Comparison of ENCODE assay signal across 9 mouse cellular contexts in the genomic region with DNA sequence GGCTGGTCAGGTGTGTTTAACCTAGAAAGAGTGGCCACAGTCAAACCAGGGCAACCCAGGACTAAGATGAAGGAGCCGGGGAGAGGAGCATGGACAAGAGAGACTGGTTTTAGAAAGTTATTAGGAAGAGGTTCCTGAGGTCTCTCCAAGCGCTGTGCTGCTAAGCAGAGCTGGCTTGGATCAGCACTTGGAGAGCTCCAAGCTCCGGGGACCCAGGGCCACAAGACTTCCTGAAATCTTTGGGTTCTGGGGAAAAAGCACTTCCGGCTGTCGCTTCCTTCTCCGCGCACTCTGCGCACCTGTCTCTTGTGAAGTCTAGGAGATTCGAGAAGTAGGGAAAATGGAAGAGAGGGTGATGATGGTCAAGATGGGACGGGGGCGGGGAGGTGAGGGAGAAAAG. TPM values are rescaled to one million over a fixed set of nuclear protein-coding genes. Genes with fewer than 3 reads are reported as not detected.
DNase-seq lines count a peak whose midpoint lies in the region; ATAC-seq and TF ChIP-seq lines count a peak whose summit lies in the region.
"Had no signal": no experiment of that assay in that cellular context is flagged by ENCODE, and none has a peak within 500 bp of the region (broad histone marks: within the 10 kb centered on the region; RNA-seq: fewer than 3 reads in every experiment).

No protein-coding gene starts in this region.

- no peak for TF ChIP-seq POLR2A in MEL (IDR thresholded peaks at IDR 0.05; ENCODE audit: control insufficient read depth in 1 of 2, insufficient read depth in 1 of 2, low read depth in 1 of 2, low read length in 2 of 2, poor library complexity in 1 of 2)

- no peak overlapping the region for H3K27ac ChIP-seq in heart, embryonic 14.5 days (replicated peaks in 1 of 2; ENCODE audit: control insufficient read depth in 1 of 2, insufficient read depth in 1 of 2, low read depth in 2 of 2, low read length in 2 of 2)
- H3K27ac ChIP-seq in MEL (ENCODE audit: control insufficient read depth, low read depth, low read length), result no peak overlapping the region
- H3K27ac ChIP-seq in forebrain, postnatal 0 days (ENCODE audit: low read depth, low read length), result peak overlapping the region; percentile 95; the same call in 1 of the 2 replicates
- no peak overlapping the region for H3K27ac ChIP-seq in midbrain, embryonic 11.5 days (ENCODE audit: low read depth, low read length)
- H3K27ac ChIP-seq: macrophage had no signal

- H3K27me3 ChIP-seq in heart, embryonic 14.5 days (ENCODE audit: control insufficient read depth, insufficient read depth, low read length), result peaks cover 27% of the 10 kb centered on the region
- no peaks in the 10 kb centered on the region for H3K27me3 ChIP-seq in MEL (ENCODE audit: control insufficient read depth in 1 of 2, insufficient read depth in 2 of 2, low read length in 2 of 2)
- no peaks in the 10 kb centered on the region for H3K27me3 ChIP-seq in forebrain, postnatal 0 days (ENCODE audit: insufficient read depth, low read length)
- H3K27me3 ChIP-seq in midbrain, embryonic 11.5 days (ENCODE audit: control insufficient read depth, insufficient read depth, low read length), result no peaks in the 10 kb centered on the region

- peaks cover 6 to 12% of the 10 kb centered on the region in 2 experiments for H3K4me1 ChIP-seq in heart, embryonic 14.5 days (ENCODE audit: control insufficient read depth in 2 of 2, insufficient read depth in 2 of 2, low read length in 2 of 2)
- H3K4me1 ChIP-seq in MEL (ENCODE audit: control insufficient read depth in 1 of 2, insufficient read depth in 2 of 2, low read length in 2 of 2), result peaks cover 6 to 42% of the 10 kb centered on the region in 2 experiments; a peak in 3 of 4 replicates
- peaks cover 30% of the 10 kb centered on the region for H3K4me1 ChIP-seq in forebrain, postnatal 0 days (ENCODE audit: insufficient read depth)
- H3K4me1 ChIP-seq in midbrain, embryonic 11.5 days (ENCODE audit: control insufficient read depth, insufficient read depth, low read length), result peaks cover 54% of the 10 kb centered on the region

- no peak for DNase-seq in heart, postnatal 25 days (ENCODE audit: low spot score)
- DNase-seq in MEL (ENCODE audit: low read depth, low spot score), result peak; percentile 45
- no peak for DNase-seq in forebrain, postnatal 0 days
- DNase-seq in midbrain, embryonic 11.5 days (ENCODE audit: low spot score, missing footprints), result no peak
- no peak for DNase-seq in c-Kit-positive CD71-positive TER-119-positive erythroid progenitor cells, embryonic 14.5 days (ENCODE audit: low spot score)
- no peak for DNase-seq in cerebellum, adult 18-20 months
- DNase-seq in cerebellum, postnatal 25 days, result no peak

- no peak for ATAC-seq in heart, embryonic 14.5 days (ENCODE audit: insufficient number of reproducible peaks, insufficient read depth, low FRiP score, low read depth)
- no peak for ATAC-seq in forebrain, postnatal 0 days
- no peak for ATAC-seq in midbrain, embryonic 11.5 days (ENCODE audit: low FRiP score)

- TF ChIP-seq EP300 in MEL (IDR thresholded peaks at IDR 0.05; ENCODE audit: low read depth in 1 of 2, low read length in 2 of 2), result no peak

- no peaks in the 10 kb centered on the region for H3K79me2 ChIP-seq in MEL (ENCODE audit: control insufficient read depth, insufficient read depth, low read length, poor library complexity)

- H3K4me2 ChIP-seq in heart, embryonic 14.5 days (ENCODE audit: low read length), result peak overlapping the region; percentile 55
- peak overlapping the region; percentile 93 for H3K4me2 ChIP-seq in forebrain, postnatal 0 days (ENCODE audit: low read depth)
- H3K4me2 ChIP-seq in midbrain, embryonic 11.5 days, result peak overlapping the region; percentile 59

- WGBS in heart, embryonic 14.5 days, result under 1% methylated on average over 10 of the region's 11 CpGs
- 19% methylated on average over 11 of the region's 11 CpGs for WGBS in forebrain, postnatal 0 days
- WGBS in midbrain, embryonic 11.5 days, result 12% methylated on average over 11 of the region's 11 CpGs

- no peaks in the 10 kb centered on the region for H3K9me3 ChIP-seq in heart, embryonic 14.5 days (ENCODE audit: control insufficient read depth, low read length)
- H3K9me3 ChIP-seq in MEL (replicated peaks; ENCODE audit: insufficient read depth, low read length), result no peaks in the 10 kb centered on the region
- no peaks in the 10 kb centered on the region for H3K9me3 ChIP-seq in forebrain, postnatal 0 days (ENCODE audit: low read length)
- H3K9me3 ChIP-seq in midbrain, embryonic 11.5 days (ENCODE audit: control insufficient read depth, low read length), result no peaks in the 10 kb centered on the region

- TF ChIP-seq CTCF in MEL (IDR thresholded peaks at IDR 0.05 in 2 of 3, conservative IDR thresholded peaks at IDR 0.05 in 1 of 3; ENCODE audit: control insufficient read depth in 1 of 3, insufficient read depth in 1 of 3, low read depth in 2 of 3, low read length in 3 of 3, poor library complexity in 1 of 3, severe bottlenecking in 1 of 3), result no peak
- no peak for TF ChIP-seq CTCF in forebrain, postnatal 0 days (IDR thresholded peaks at IDR 0.05; ENCODE audit: low read depth)

- H3K9ac ChIP-seq in heart, embryonic 14.5 days (ENCODE audit: low read length), result no peak overlapping the region
- H3K9ac ChIP-seq in MEL (ENCODE audit: control insufficient read depth, low read depth, low read length, poor library complexity, severe bottlenecking), result no peak overlapping the region
- peak overlapping the region; percentile 97 for H3K9ac ChIP-seq in forebrain, postnatal 0 days
- H3K9ac ChIP-seq in midbrain, embryonic 11.5 days (ENCODE audit: low read length), result peak overlapping the region; percentile 83

- intact Hi-C loops in heart, postnatal 25 days (cut with DNase I), result no loop called here

- no peaks in the 10 kb centered on the region for H3K36me3 ChIP-seq in heart, embryonic 14.5 days (ENCODE audit: control insufficient read depth, insufficient read depth, low read length)
- H3K36me3 ChIP-seq in MEL (ENCODE audit: control insufficient read depth in 1 of 2, insufficient read depth in 2 of 2, low read length in 2 of 2), result peaks cover 0 to 25% of the 10 kb centered on the region in 2 experiments; a peak in 2 of 4 replicates
- H3K36me3 ChIP-seq in forebrain, postnatal 0 days (ENCODE audit: insufficient read depth), result peaks cover 15% of the 10 kb centered on the region
- H3K36me3 ChIP-seq in midbrain, embryonic 11.5 days (ENCODE audit: control insufficient read depth, insufficient read depth, low read length), result no peaks in the 10 kb centered on the region

- peak overlapping the region in 1 of 2 experiments; percentile 3; a peak in 1 of 4 replicates for H3K4me3 ChIP-seq in heart, embryonic 14.5 days (ENCODE audit: control insufficient read depth in 1 of 2, insufficient read depth in 1 of 2, low read depth in 1 of 2, low read length in 2 of 2)
- no peak overlapping the region for H3K4me3 ChIP-seq in MEL (ENCODE audit: control insufficient read depth in 1 of 2, insufficient read depth in 1 of 2, low read depth in 2 of 2, low read length in 2 of 2)
- H3K4me3 ChIP-seq in forebrain, postnatal 0 days (ENCODE audit: low read depth, low read length), result peak overlapping the region; percentile 80
- peak overlapping the region; percentile 56 for H3K4me3 ChIP-seq in midbrain, embryonic 11.5 days (ENCODE audit: low read depth, low read length)

- TF ChIP-seq RAD21 in MEL (IDR thresholded peaks at IDR 0.05; ENCODE audit: low read depth, low read length), result no peak

TF ChIP-seq in MEL, 35 proteins besides CTCF, POLR2A, EP300 and RAD21 (continues in another document):
- 0 out of 2 replicates have a peak, but pooled peaks have one; percentile 22 for TF ChIP-seq SIN3A (IDR thresholded peaks at IDR 0.05; ENCODE audit: low read length)

RNA-seq across cellular contexts. Expression of a gene that starts 0.6 kb away (rescaled TPM):
- polyA plus RNA-seq in heart, embryonic 14.5 days (2014; fragmentation: Nextera tagmentation; extraction: Ambion mirVana), result 5.5 and 5.8 TPM in 2 replicates
- under 1 TPM in 1 of 2 experiments, not detected in 1; 0.75 TPM for total RNA-seq in heart, postnatal 25 days (2021)
- not detected in 2 replicates for total RNA-seq in MEL (2012; rRNA removed)
- under 1 TPM in 1 of 2 experiments, not detected in 1; 0.64 TPM for polyA plus RNA-seq in MEL (2012; ENCODE audit: insufficient read depth in 1 of 2, insufficient read length in 2 of 2, low read depth in 1 of 2, low replicate concordance in 2 of 2, missing spikeins in 1 of 2)
- 7.3 and 14.2 TPM in 2 replicates for total RNA-seq in forebrain, postnatal 0 days (2014; rRNA removed)
- polyA plus RNA-seq in forebrain, postnatal 0 days (2015; fragmentation: Nextera tagmentation; extraction: Ambion mirVana), result 24.7 and 27.1 TPM in 2 replicates
- 15.3 TPM in 2 replicates for polyA plus RNA-seq in midbrain, embryonic 11.5 days (2014; fragmentation: Nextera tagmentation; extraction: Ambion mirVana)

RNA-seq across cellular contexts. Expression of a gene that starts 1.5 kb away (rescaled TPM):
- 0.55 and 1.8 TPM in 2 replicates for polyA plus RNA-seq in heart, embryonic 14.5 days (2014; fragmentation: Nextera tagmentation; extraction: Ambion mirVana)
- not detected for total RNA-seq in heart, postnatal 25 days (2021)
- total RNA-seq in MEL (2012; rRNA removed), result 0.07 and 0.23 TPM in 2 replicates
- under 1 TPM in 1 of 2 experiments, not detected in 1; 0.31 TPM for polyA plus RNA-seq in MEL (2012; ENCODE audit: insufficient read depth in 1 of 2, insufficient read length in 2 of 2, low read depth in 1 of 2, low replicate concordance in 2 of 2, missing spikeins in 1 of 2)
- 223 and 278 TPM in 2 replicates for total RNA-seq in forebrain, postnatal 0 days (2014; rRNA removed)
- polyA plus RNA-seq in forebrain, postnatal 0 days (2015; fragmentation: Nextera tagmentation; extraction: Ambion mirVana), result 247 and 295 TPM in 2 replicates
- 150 and 154 TPM in 2 replicates for polyA plus RNA-seq in midbrain, embryonic 11.5 days (2014; fragmentation: Nextera tagmentation; extraction: Ambion mirVana)
- polyA plus RNA-seq: macrophage had no signal

RNA-seq across cellular contexts. Expression of a gene that starts 35.8 kb away (rescaled TPM):
- polyA plus RNA-seq in heart, embryonic 14.5 days (2014; fragmentation: Nextera tagmentation; extraction: Ambion mirVana), result 0.27 and 0.53 TPM in 2 replicates
- not detected for total RNA-seq in heart, postnatal 25 days (2021)
- 0.59 and 0.89 TPM in 2 replicates for total RNA-seq in MEL (2012; rRNA removed)
- under 1 TPM in 1 of 2 experiments, not detected in 1; 0.91 TPM for polyA plus RNA-seq in MEL (2012; ENCODE audit: insufficient read depth in 1 of 2, insufficient read length in 2 of 2, low read depth in 1 of 2, low replicate concordance in 2 of 2, missing spikeins in 1 of 2)
- total RNA-seq in forebrain, postnatal 0 days (2014; rRNA removed), result not detected in 2 replicates
- 0.34 and 0.85 TPM in 2 replicates for polyA plus RNA-seq in forebrain, postnatal 0 days (2015; fragmentation: Nextera tagmentation; extraction: Ambion mirVana)
- polyA plus RNA-seq in midbrain, embryonic 11.5 days (2014; fragmentation: Nextera tagmentation; extraction: Ambion mirVana), result 0.12 TPM in 1 of 2 replicates, not detected in the other
- polyA plus RNA-seq: macrophage had no signal

RNA-seq across cellular contexts. Expression of a gene that starts 36.4 kb away (rescaled TPM):
- 64.5 and 64.8 TPM in 2 replicates for polyA plus RNA-seq in heart, embryonic 14.5 days (2014; fragmentation: Nextera tagmentation; extraction: Ambion mirVana)
- total RNA-seq in heart, postnatal 25 days (2021), result 10 to 100 TPM; 70.7 to 70.9 TPM
- total RNA-seq in MEL (2012; rRNA removed), result 208 and 215 TPM in 2 replicates
- 100 to 1,000 TPM in 1 of 2 experiments, not detected in 1; 191 TPM for polyA plus RNA-seq in MEL (2012; ENCODE audit: insufficient read depth in 1 of 2, insufficient read length in 2 of 2, low read depth in 1 of 2, low replicate concordance in 2 of 2, missing spikeins in 1 of 2)
- total RNA-seq in forebrain, postnatal 0 days (2014; rRNA removed), result 66.4 and 71.6 TPM in 2 replicates
- polyA plus RNA-seq in forebrain, postnatal 0 days (2015; fragmentation: Nextera tagmentation; extraction: Ambion mirVana), result 51.9 and 56.7 TPM in 2 replicates
- polyA plus RNA-seq in midbrain, embryonic 11.5 days (2014; fragmentation: Nextera tagmentation; extraction: Ambion mirVana), result 71.1 and 73.3 TPM in 2 replicates

Comparison
In these comparisons a context has a peak if more than half of its experiments do, and no peak if none do; other contexts are left out.
1. H3K4me3 ChIP-seq: peak in forebrain, postnatal 0 days (single experiment) and midbrain, embryonic 11.5 days (single experiment); none in MEL (0 of 2).
2. H3K9ac ChIP-seq: peak in forebrain, postnatal 0 days (single experiment) and midbrain, embryonic 11.5 days (single experiment); none in heart, embryonic 14.5 days (single experiment) and MEL (single experiment).
3. RNA of a gene that starts 1.5 kb away (polyA plus RNA-seq): 247 to 295 TPM in forebrain, postnatal 0 days and 150 to 154 TPM in midbrain, embryonic 11.5 days; 0.55 to 1.8 TPM in heart, embryonic 14.5 days and 0.31 TPM in MEL; every median in the first group is over 10 times any median in the second.
4. Peak in every context shown above with its lines, with median percentiles within 50 percentile points of each other: H3K4me2 ChIP-seq.